Mouse (Mus musculus) lung, adult 2 months (tissue): ENCODE measurements around the gene 1700029P11Rik.

ENCODE experiments used
- CTCF ChIP-seq: fragments of 200-500 bp; IDR thresholded peaks from 2 replicates; pipeline ENCODE4 v1.5.1; 2011; ENCODE audit warnings: mild to moderate bottlenecking, low read length, control low read depth; ENCODE audit not compliant: insufficient read depth
- POLR2A ChIP-seq: fragments of 200-500 bp; IDR thresholded peaks from 2 replicates; pipeline ENCODE4 v1.6.1; 2011; ENCODE audit warnings: low read depth, mild to moderate bottlenecking, control low read depth, low read length, borderline replicate concordance; ENCODE audit errors: extremely low read depth

DNA sequence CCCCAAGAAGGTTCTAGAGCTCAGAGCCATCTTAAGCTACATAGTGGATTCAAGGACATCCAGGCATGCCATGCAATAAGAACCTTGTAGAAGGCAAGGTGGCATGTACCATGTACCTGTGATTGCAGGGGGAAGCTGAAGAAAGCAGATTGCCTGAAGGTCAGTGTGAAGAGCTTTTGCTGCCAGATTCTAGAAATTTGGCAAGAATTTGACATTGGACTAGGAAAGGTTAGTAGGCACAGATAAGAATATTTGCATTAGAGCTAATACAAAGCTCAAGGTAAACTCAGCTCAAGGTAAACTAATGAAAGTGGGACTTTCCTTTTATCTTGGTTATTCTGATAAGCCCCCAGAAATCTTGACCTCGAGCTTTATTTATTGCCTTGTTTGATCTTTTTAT is 16.1 kb upstream of the 1700029P11Rik start:
- no peak for TF ChIP-seq CTCF
- TF ChIP-seq POLR2A, result no peak
